Mouse (Mus musculus): Measurements from ENCODE around the gene Snu13. TPM values are rescaled to one million over a fixed set of nuclear protein-coding genes. Genes with fewer than 3 reads are reported as not detected.

Gene Snu13
- polyA plus RNA-seq, 1 experiment from 2014 or later: 222 TPM

Other genes starting within 250 kb of the Snu13 start
- gene Tef, start 245.2 kb downstream of the Snu13 start, polyA plus RNA-seq (2015; fragmentation: Nextera tagmentation; extraction: Ambion mirVana): 21.5 and 23.3 TPM in 2 replicates
- gene Tob2, start 188.8 kb downstream of the Snu13 start, polyA plus RNA-seq (2015; fragmentation: Nextera tagmentation; extraction: Ambion mirVana): 16.2 and 17.7 TPM in 2 replicates
- 136 and 149 TPM in 2 replicates for gene Phf5a, start 175.7 kb downstream of the Snu13 start, polyA plus RNA-seq (2015; fragmentation: Nextera tagmentation; extraction: Ambion mirVana)
- 220 and 221 TPM in 2 replicates for gene Aco2, start 175.3 kb downstream of the Snu13 start, polyA plus RNA-seq (2015; fragmentation: Nextera tagmentation; extraction: Ambion mirVana)
- gene Polr3h, start 121.4 kb downstream of the Snu13 start, polyA plus RNA-seq (2015; fragmentation: Nextera tagmentation; extraction: Ambion mirVana): 69.7 and 70.1 TPM in 2 replicates
- 96.4 and 102 TPM in 2 replicates for gene Csdc2, start 110.8 kb downstream of the Snu13 start, polyA plus RNA-seq (2015; fragmentation: Nextera tagmentation; extraction: Ambion mirVana)
- 40.5 and 41.2 TPM in 2 replicates for gene Pmm1, start 86.7 kb downstream of the Snu13 start, polyA plus RNA-seq (2015; fragmentation: Nextera tagmentation; extraction: Ambion mirVana)
- gene 1700029P11Rik, start 67.1 kb downstream of the Snu13 start, polyA plus RNA-seq (2015; fragmentation: Nextera tagmentation; extraction: Ambion mirVana): not detected in 2 replicates
- gene Xrcc6, start 59.8 kb downstream of the Snu13 start, polyA plus RNA-seq (2015; fragmentation: Nextera tagmentation; extraction: Ambion mirVana): 42.8 and 46.0 TPM in 2 replicates
- gene Desi1, start 13.7 kb downstream of the Snu13 start, polyA plus RNA-seq (2015; fragmentation: Nextera tagmentation; extraction: Ambion mirVana): 37.5 and 42.7 TPM in 2 replicates
- not detected in 2 replicates for gene 4930407I10Rik, start 11.6 kb upstream of the Snu13 start, polyA plus RNA-seq (2015; fragmentation: Nextera tagmentation; extraction: Ambion mirVana)
- gene Mei1, start 22.4 kb upstream of the Snu13 start, polyA plus RNA-seq (2015; fragmentation: Nextera tagmentation; extraction: Ambion mirVana): 0.05 TPM in 1 of 2 replicates, not detected in the other
- 12.0 and 14.0 TPM in 2 replicates for gene Ccdc134, start 80.3 kb upstream of the Snu13 start, polyA plus RNA-seq (2015; fragmentation: Nextera tagmentation; extraction: Ambion mirVana)
- gene Srebf2, start 99.6 kb upstream of the Snu13 start, polyA plus RNA-seq (2015; fragmentation: Nextera tagmentation; extraction: Ambion mirVana): 225 and 230 TPM in 2 replicates
- 0.50 and 0.70 TPM in 2 replicates for gene Shisa8, start 165.2 kb upstream of the Snu13 start, polyA plus RNA-seq (2015; fragmentation: Nextera tagmentation; extraction: Ambion mirVana)
- gene Tnfrsf13c, start 176.8 kb upstream of the Snu13 start, polyA plus RNA-seq (2015; fragmentation: Nextera tagmentation; extraction: Ambion mirVana): not detected in 2 replicates
- gene Cenpm, start 197.2 kb upstream of the Snu13 start, polyA plus RNA-seq (2015; fragmentation: Nextera tagmentation; extraction: Ambion mirVana): 28.6 and 30.4 TPM in 2 replicates
- 9.6 and 9.7 TPM in 2 replicates for gene 1500009C09Rik, start 204.8 kb upstream of the Snu13 start, polyA plus RNA-seq (2015; fragmentation: Nextera tagmentation; extraction: Ambion mirVana)
- 341 and 349 TPM in 2 replicates for gene Sept3, start 227.3 kb upstream of the Snu13 start, polyA plus RNA-seq (2015; fragmentation: Nextera tagmentation; extraction: Ambion mirVana)

Data from midbrain, embryonic 13.5 days (tissue).